Comparison of ENCODE assay signal across 9 mouse cellular contexts in the genomic region with DNA sequence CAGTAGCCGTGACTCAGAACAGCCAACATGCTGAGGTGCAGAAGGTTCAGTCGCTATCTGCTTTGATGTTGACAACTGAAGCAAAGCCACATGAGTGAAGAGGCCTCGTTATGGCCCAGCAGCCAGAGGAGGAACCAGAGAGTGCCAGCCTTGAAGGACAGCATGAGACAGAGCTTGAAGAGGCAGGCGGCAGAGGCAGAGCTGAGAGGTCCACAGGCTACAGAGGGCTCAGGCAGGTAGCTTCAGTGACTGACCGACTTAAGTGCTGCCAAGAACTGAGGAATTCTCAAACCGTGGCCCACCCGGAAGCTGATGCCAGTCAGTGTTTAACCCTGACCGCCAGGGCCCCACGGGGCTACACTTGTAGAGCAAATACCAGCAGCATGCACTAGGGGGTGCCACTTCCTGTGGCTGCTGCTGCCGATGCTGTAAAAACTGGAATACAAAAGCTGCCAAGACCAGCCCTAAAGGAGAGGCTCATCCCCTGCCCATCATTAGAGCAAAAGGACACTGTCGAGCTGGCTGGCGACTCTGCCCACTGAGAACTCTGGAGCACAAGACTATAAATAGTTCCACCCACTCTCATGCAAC. TPM values are rescaled to one million over a fixed set of nuclear protein-coding genes. Genes with fewer than 3 reads are reported as not detected.
DNase-seq lines count a peak whose midpoint lies in the region; ATAC-seq and TF ChIP-seq lines count a peak whose summit lies in the region.
"Had no signal": no experiment of that assay in that cellular context is flagged by ENCODE, and none has a peak within 500 bp of the region (broad histone marks: within the 10 kb centered on the region; RNA-seq: fewer than 3 reads in every experiment).

No protein-coding gene starts in this region.

- ATAC-seq in forebrain, postnatal 0 days: peak; percentile 32; the same call in 1 of the 2 replicates
- ATAC-seq in forebrain, embryonic 11.5 days (replicated peaks; ENCODE audit: low FRiP score): no peak
- ATAC-seq in common myeloid progenitor, adult 5-6 weeks (replicated peaks; ENCODE audit: low read depth, poor library complexity, severe bottlenecking): peak; percentile 92
- peak; percentile 54 for ATAC-seq in kidney, embryonic 16.5 days (ENCODE audit: low FRiP score, low TSS enrichment)
- peak; percentile 80 for ATAC-seq in megakaryocyte-erythroid progenitor cell, adult 5-6 weeks (replicated peaks; ENCODE audit: low FRiP score, low TSS enrichment, poor library complexity, severe bottlenecking)

- no peak overlapping the region for H3K4me2 ChIP-seq in forebrain, postnatal 0 days (ENCODE audit: low read depth)
- no peak overlapping the region for H3K4me2 ChIP-seq in forebrain, embryonic 11.5 days (ENCODE audit: low read depth, low read length, severe bottlenecking)
- H3K4me2 ChIP-seq in kidney, embryonic 16.5 days (replicated peaks; ENCODE audit: low read depth, low read length): no peak overlapping the region
- H3K4me2 ChIP-seq: neural tube, embryonic 12.5 days had no signal

- no peaks in the 10 kb centered on the region for H3K4me1 ChIP-seq in forebrain, postnatal 0 days (ENCODE audit: insufficient read depth)
- no peaks in the 10 kb centered on the region for H3K4me1 ChIP-seq in forebrain, embryonic 11.5 days (replicated peaks; ENCODE audit: control insufficient read depth, insufficient read depth, low read length)
- H3K4me1 ChIP-seq in testis, adult 2 months (ENCODE audit: control insufficient read depth, insufficient read depth, low read length): peaks cover 14% of the 10 kb centered on the region
- no peaks in the 10 kb centered on the region for H3K4me1 ChIP-seq in kidney, embryonic 16.5 days (ENCODE audit: insufficient read depth, low read length)
- H3K4me1 ChIP-seq: neural tube, embryonic 12.5 days had no signal

- H3K9ac ChIP-seq in forebrain, postnatal 0 days: no peak overlapping the region
- H3K9ac ChIP-seq in forebrain, embryonic 11.5 days (ENCODE audit: low read length): no peak overlapping the region
- no peak overlapping the region for H3K9ac ChIP-seq in kidney, embryonic 16.5 days (replicated peaks; ENCODE audit: low read length)
- H3K9ac ChIP-seq: neural tube, embryonic 12.5 days had no signal

- no peak for DNase-seq in forebrain, postnatal 0 days
- no peak for DNase-seq in forebrain, embryonic 11.5 days (ENCODE audit: low spot score)
- no peak for DNase-seq in testis, postnatal 14 days (ENCODE audit: low spot score)
- peak; percentile 77 for DNase-seq in thymus, postnatal 14 days

- H3K27ac ChIP-seq in forebrain, postnatal 0 days (ENCODE audit: low read depth, low read length): no peak overlapping the region
- no peak overlapping the region for H3K27ac ChIP-seq in forebrain, embryonic 11.5 days (ENCODE audit: low read depth, low read length)
- H3K27ac ChIP-seq in testis, adult 2 months (ENCODE audit: control insufficient read depth, insufficient read depth, low read depth, low read length): no peak overlapping the region
- no peak overlapping the region for H3K27ac ChIP-seq in kidney, embryonic 16.5 days (ENCODE audit: low read length)
- H3K27ac ChIP-seq: neural tube, embryonic 12.5 days had no signal

- no peaks in the 10 kb centered on the region for H3K9me3 ChIP-seq in forebrain, postnatal 0 days (ENCODE audit: low read length)
- no peaks in the 10 kb centered on the region; the same call in 1 of the 2 replicates for H3K9me3 ChIP-seq in forebrain, embryonic 11.5 days (ENCODE audit: control insufficient read depth, low read length)
- peaks cover 4% of the 10 kb centered on the region for H3K9me3 ChIP-seq in kidney, embryonic 16.5 days (ENCODE audit: low read length)

- H3K27me3 ChIP-seq in forebrain, postnatal 0 days (ENCODE audit: insufficient read depth, low read length): no peaks in the 10 kb centered on the region
- H3K27me3 ChIP-seq in forebrain, embryonic 11.5 days (ENCODE audit: control insufficient read depth, insufficient read depth, low read length): no peaks in the 10 kb centered on the region
- no peaks in the 10 kb centered on the region for H3K27me3 ChIP-seq in testis, adult 2 months (ENCODE audit: control insufficient read depth, insufficient read depth, low read length)
- no peaks in the 10 kb centered on the region for H3K27me3 ChIP-seq in kidney, embryonic 16.5 days (ENCODE audit: insufficient read depth, low read length)
- H3K27me3 ChIP-seq: neural tube, embryonic 12.5 days had no signal

- peak; percentile 71 for TF ChIP-seq CTCF in forebrain, postnatal 0 days (IDR thresholded peaks at IDR 0.05; ENCODE audit: low read depth)
- TF ChIP-seq CTCF in testis, adult 2 months (IDR thresholded peaks at IDR 0.05; ENCODE audit: control insufficient read depth, insufficient read depth, insufficient replicate concordance, low read depth, low read length): peak; percentile 64; the same call in 1 of the 2 replicates

- WGBS in forebrain, postnatal 0 days: 51% methylated on average over 12 of the region's 12 CpGs
- 69% methylated on average over 12 of the region's 12 CpGs for WGBS in forebrain, embryonic 11.5 days
- WGBS in kidney, embryonic 16.5 days: 62% methylated on average over 12 of the region's 12 CpGs

- no peak for TF ChIP-seq POLR2A in testis, adult 2 months (IDR thresholded peaks at IDR 0.05; ENCODE audit: control insufficient read depth, low read depth, low read length)

- H3K4me3 ChIP-seq in forebrain, postnatal 0 days (ENCODE audit: low read depth, low read length): no peak overlapping the region
- H3K4me3 ChIP-seq in forebrain, embryonic 11.5 days (ENCODE audit: low read depth, low read length): no peak overlapping the region
- peak overlapping the region; percentile 66 for H3K4me3 ChIP-seq in testis, adult 2 months (ENCODE audit: control insufficient read depth, low read depth, low read length)
- no peak overlapping the region for H3K4me3 ChIP-seq in kidney, embryonic 16.5 days (ENCODE audit: low read length)
- H3K4me3 ChIP-seq: neural tube, embryonic 12.5 days had no signal

- H3K36me3 ChIP-seq in forebrain, postnatal 0 days (ENCODE audit: insufficient read depth): no peaks in the 10 kb centered on the region
- H3K36me3 ChIP-seq in forebrain, embryonic 11.5 days (ENCODE audit: control insufficient read depth, insufficient read depth, low read length): no peaks in the 10 kb centered on the region
- no peaks in the 10 kb centered on the region for H3K36me3 ChIP-seq in testis, adult 2 months (ENCODE audit: control insufficient read depth, insufficient read depth, low read length)
- no peaks in the 10 kb centered on the region for H3K36me3 ChIP-seq in kidney, embryonic 16.5 days (ENCODE audit: insufficient read depth, low read length)
- H3K36me3 ChIP-seq: neural tube, embryonic 12.5 days had no signal

RNA-seq across cellular contexts. Expression of gene Rflna, which starts 59.1 kb away (rescaled TPM):
- total RNA-seq in forebrain, postnatal 0 days (2014; rRNA removed): 3.2 and 6.2 TPM in 2 replicates
- 4.4 and 4.8 TPM in 2 replicates for polyA plus RNA-seq in forebrain, postnatal 0 days (2015; fragmentation: Nextera tagmentation; extraction: Ambion mirVana)
- 4.5 and 6.0 TPM in 2 replicates for polyA plus RNA-seq in forebrain, embryonic 11.5 days (2014; fragmentation: Nextera tagmentation; extraction: Ambion mirVana)
- 0.19 and 0.76 TPM in 2 replicates for polyA plus RNA-seq in testis, adult 2 months (2012; rRNA removed)
- total RNA-seq in common myeloid progenitor, adult 5-6 weeks (2017): not detected in 2 replicates
- polyA plus RNA-seq in kidney, embryonic 16.5 days (2015; fragmentation: Nextera tagmentation; extraction: Ambion mirVana): 4.5 and 6.8 TPM in 2 replicates
- not detected in 2 replicates for total RNA-seq in megakaryocyte-erythroid progenitor cell, adult 5-6 weeks (2014; fragmentation: Nextera tagmentation)
- not detected in 2 replicates for total RNA-seq in megakaryocyte-erythroid progenitor cell, adult 5-6 weeks (2017)
